Mouse (Mus musculus) bone marrow macrophage, adult 2 months (primary cell): ENCODE measurements at regions not wholly inside any gene's neighbourhood (a gene's known extent, or its start where the extent isn't known, plus 50 kb on each side); places are given as distances from the start of the nearest gene placed in this dataset.

Experiments used
- CTCF ChIP-seq: IDR thresholded peaks from 2 replicates; pipeline ENCODE4 v1.5.1; 2012; ENCODE audit warnings: low read depth, mild to moderate bottlenecking, low read length, moderate library complexity
- POLR2A ChIP-seq: IDR thresholded peaks from 2 replicates; pipeline ENCODE4 v1.6.1; 2012; ENCODE audit warnings: mild to moderate bottlenecking, low read depth, low read length, borderline replicate concordance

DNA sequence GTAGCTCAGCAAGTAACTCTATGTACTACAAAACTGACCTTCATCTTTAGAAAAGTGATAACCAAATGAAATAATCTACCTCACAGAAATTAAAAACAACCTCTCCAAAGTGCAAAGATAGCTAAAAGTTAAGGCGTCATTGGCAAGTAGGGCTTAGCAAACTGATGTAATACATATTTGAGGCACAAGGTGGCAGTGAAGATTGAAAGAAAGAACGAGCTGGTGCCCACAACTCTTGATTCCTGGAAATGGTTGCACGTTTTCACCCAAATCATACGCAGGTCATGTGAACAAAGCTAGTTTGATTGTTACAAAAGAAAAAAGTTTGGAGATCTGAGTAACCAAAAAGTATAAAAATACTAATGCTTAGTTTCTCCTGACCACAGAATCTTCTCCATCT is 69.7 kb upstream of the Ak4 start:
- TF ChIP-seq CTCF (no peak), POLR2A (no peak)
